Mouse (Mus musculus): ENCODE data around the gene Olfr287.

Olfr287 gene

DNA sequence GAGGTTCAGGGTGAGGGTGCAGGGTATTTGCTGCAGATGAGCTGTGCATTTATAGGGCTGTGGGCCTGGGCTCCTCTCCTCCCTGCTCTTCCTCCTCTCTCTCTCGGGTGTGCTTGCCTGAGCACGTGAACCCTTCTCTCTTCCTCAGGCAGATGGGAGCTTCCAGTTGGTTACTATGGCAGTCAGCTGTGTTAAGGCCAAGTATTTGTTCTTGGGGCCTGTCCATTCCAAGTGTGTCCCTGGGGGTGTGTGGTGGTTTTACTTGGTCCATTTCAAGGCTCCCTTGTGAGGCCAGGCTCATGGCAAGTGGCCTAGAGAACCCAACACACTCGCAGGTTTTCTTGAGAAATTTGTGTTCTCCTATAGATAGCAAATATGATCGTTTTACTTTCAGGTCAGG is at the start of gene Olfr287, which contains the start of gene Gm44579:
Gene Olfr287 (minus strand): TSS at position 180 of the 400 bp plus-strand sequence.
Gene Gm44579 (minus strand): TSS at position 101 of the 400 bp plus-strand sequence.
- no peak for DNase-seq

DNA sequence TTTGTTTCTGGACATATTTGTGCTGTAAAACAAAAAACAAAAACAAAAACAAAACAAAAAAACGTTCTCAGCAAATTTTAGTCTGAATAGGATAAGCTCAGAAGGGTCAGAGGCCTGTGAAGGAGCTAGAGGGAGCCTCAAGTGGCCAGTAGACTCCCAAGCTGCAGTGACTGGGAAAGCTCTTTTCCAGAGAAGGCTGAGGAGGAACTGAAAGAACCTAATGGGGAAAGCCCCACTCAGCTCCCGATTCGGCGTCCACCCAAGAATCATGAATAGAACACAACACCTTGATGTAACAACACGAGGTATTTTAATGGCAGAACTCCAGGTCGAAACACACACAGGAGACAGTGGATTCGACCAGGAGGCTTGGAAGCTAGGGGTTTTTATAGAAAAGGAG is 36.9 kb upstream of the Olfr287 start:
- DNase-seq = no peak

- DNase-seq = no peak
These were observed 36.3 kb upstream of the Olfr287 start, which contains the start of gene H1fnt for GRCm38 (mm10) chr15:98257193-98257592. Gene H1fnt, minus strand, starts transcription at chr15:98257293.

DNA sequence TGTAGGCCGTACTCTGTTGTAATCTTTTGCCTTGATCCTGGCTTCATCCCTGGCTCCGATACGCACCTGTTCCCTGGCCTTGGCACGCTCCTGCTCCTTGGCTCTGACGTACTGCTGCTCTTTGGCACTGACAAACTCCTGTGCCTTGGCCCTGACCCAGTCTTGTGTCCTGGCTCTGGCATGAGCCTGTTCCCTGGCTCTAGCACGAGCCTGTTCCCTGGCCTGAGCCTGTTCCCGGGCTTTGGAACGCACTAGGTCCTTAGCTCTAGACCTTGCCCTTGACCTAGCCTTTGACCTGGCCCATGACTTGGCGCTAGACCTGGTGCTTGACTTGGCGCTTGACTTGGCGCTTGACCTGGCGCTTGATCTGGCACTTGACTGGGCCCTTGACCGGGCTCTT is 35.4 kb upstream of the Olfr287 start:
- DNase-seq = no peak

DNA sequence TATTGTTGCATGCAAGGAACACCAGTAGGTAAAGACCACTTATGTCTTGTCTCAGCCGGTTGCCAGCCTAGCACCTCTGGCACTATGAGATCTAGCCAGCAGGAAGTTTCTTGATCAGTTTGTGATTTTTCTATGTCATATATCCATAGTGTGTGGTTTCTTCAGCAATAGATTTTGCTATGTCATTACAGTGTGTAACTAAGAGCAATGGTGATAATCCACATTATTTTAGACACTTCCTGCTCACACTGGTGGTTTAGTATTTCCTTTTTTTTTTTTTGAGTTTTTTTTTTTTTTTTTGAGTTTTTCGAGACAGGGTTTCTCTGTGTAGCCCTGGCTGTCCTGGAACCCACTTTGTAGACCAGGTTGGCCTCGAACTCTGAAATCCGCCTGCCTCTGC is 14.6 kb upstream of the Olfr287 start:
- no peak for DNase-seq

GRCm38 (mm10) chr15:98234350-98234749 is 13.5 kb upstream of the Olfr287 start, which contains the start of gene Olfr286:
Gene Olfr286, minus strand, starts transcription at chr15:98234450.
- DNase-seq = no peak

DNA sequence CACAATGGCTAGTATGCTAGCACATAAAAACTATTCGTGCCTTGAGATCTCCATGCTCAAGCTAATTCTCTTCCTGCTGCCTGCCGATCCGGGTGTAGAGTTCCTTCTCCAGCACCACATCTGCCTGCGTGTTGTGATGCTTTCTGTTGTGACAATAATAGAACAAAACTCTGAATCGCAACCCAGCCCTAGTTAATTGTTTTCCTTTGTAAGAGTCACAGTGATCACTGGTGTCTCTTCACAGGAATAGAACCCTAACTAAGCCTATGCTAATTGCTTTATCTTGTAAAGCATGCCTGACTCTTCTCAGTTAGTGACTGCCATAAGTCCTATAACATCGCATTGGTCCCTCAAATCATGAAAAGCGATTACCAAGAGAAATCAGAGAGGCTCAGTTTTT is 5.2 kb upstream of the Olfr287 start:
- no peak for DNase-seq

DNA sequence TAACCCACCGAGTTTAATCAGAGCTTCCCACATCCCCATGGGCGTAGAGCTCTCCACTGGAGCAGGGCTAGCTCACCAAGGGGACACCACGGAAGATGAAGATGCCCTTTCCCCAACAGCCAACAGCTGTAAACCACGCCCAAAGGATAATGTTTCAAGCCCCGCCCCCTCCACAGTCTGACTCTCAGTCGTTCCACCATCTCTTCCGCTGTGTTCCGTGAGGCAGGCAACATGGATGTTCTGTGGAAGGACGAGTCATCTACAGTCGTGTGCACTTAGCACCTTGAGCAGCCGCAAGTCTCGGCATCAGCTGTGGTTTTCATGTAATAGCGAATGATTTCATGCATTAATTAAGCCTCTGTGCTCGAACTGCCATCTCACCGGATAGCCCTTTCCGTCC is 4.8 kb upstream of the Olfr287 start:
- no peak for DNase-seq

- no peak for DNase-seq
These were observed 1.5 kb upstream of the Olfr287 start for GRCm38 (mm10) chr15:98222377-98222776.

DNA sequence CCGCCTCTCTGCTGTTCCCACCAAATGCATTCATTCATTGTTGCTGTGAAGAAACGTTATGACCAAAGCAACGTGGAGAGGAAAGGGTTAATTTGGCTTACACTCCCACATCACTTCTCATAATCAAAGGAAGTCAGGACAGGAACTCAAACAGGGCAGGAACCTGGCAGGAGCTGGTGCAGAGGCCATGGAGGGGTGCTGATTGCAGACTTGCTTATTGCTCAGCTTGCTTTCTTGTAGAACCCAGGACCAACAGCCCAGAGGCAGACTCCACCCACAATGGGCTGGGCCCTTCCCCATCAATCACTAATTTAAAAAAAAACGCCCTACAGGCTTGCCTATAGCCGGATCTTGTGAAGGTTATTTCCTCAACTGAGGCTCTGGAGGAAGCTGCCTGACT is 6.7 kb downstream of the Olfr287 start:
- DNase-seq = peak; percentile 7

DNA sequence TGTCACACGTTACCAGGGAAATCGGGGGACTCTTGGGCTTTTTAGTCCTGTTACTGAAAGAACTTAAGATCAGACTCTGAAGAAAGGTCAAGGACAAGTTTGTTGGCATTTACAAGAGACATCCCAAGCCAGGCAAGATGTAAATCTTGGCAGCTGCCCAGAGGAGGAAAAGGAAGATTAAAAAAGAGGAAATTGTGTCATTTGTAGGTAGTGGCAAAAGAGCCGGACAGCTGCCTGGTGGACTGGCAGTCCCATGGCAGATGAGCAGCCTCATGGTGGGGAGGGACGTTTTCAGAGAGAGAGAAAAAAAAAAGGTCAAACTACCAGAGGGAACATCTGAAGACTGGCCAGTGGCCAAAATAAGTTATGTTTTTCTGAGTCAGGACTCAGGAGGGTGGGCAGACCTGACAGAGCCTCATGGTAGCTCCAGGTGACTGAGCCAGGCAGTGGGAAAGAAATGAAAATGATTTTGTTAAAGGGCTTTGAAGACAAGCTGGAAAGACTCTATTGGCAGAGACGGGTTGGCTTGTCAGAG is 7.5 kb downstream of the Olfr287 start:
- peak; percentile 19 for DNase-seq

- no peak for DNase-seq
These were observed 11.2 kb downstream of the Olfr287 start for GRCm38 (mm10) chr15:98209676-98210075.

DNA sequence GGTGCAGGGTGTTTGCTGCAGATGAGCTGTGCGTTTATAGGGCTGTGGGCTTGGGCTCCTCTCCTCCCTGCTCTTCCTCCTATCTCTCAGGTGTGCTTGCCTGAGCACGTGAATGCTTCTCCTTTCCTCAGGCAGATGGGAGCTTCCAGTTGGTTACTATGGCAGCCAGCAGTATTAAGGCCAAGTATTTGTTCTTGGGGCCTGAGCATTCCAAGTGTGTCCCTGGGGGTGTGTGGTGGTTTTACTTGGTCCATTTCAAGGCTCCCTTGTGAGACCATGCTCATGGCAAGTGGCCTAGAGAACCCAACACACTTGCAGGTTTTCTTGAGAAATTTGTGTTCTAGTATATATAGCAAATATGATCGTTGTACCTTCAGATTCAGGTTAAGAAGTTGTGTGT is 25.4 kb downstream of the Olfr287 start, which contains the start of gene Olfr288:
Gene Olfr288 (minus strand): TSS at position 101 of the 400 bp plus-strand sequence.
- DNase-seq = no peak

- no peak for DNase-seq
These were observed 36.4 kb downstream of the Olfr287 start for GRCm38 (mm10) chr15:98184456-98184855.

DNA sequence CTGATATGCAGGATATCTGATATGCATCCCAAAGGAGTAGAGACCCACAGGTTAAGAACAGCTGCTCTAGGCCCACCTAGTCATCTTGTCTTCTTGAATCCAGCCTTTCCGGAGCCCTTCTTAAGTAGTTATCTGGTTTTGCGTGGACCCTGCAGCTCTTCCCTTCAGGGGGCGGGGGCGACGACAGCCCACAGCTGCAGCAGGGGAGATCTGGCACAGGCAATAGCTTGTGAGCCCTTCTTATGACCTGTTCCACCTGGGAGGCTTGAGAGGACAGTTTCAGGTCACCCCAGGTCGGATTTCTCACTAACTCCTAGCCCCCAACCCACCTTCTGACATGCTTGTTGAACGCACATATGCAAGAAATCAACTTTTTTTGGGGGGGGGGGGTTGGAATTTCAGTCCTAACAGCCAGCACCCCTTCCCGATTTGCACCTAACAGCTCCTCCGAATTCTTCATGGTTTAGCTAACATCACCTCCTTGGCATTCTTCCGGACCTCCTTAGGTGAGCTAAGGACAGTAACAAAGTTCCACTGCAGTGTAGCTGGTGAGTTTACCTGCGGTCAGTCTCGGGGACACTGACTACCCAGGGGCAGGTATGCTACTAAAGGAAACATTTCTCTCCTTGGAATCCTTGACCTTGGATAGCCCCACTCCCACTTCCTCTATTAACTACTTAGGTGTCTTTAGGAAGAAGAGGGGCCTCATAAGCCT is 38.8 kb downstream of the Olfr287 start:
- DNase-seq = no peak

DNA sequence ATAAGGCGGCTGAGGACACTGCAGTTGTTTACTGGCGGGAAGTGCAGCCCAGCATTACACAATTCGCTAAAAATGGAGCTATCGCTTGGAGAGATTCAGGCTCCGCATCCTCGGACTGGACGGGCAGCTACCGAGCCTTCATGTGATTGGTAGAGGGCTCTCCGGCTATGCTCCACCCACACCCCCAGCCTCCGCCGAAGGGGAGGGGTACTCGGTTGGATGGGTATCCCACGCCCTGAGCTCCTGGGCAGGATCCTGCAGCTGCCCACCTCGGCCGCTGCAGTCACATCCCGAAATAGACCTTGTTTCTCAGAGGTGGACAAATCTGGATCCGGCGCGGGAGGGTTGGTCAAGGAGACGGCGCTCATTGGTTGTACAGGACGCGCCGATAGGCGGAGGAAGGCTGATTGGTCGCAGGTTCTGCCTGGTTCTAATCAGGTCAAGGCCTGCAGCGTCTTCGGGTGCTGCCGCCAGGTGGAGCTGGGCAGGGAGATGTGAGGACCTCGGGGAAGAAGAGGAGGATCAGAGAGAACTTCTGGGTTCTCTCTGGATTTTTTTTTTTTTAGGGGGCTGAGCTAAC is 39.6 kb downstream of the Olfr287 start:
- peak; percentile 91 for DNase-seq

GRCm38 (mm10) chr15:98180567-98181131 is 40.2 kb downstream of the Olfr287 start:
- no peak for DNase-seq

DNA sequence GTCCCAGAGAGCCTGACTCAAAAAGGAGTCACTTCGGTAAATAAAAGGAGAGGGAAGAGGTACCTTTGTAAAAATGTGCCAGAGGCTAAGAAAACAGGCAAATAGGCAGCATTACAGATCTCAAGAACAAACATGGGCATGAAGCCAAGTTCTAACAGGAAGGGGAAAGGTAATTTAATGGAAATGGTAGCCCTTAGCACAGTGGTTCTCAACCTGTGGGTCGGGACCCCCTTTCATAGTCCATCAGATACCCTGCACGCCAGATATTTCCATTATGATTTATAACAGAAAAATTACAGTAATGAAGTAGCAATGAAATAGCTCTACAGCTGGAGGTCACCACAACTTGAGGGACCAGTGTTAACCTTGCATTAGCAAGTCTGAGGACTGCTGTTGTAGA is 43.5 kb downstream of the Olfr287 start:
- no peak for DNase-seq

DNA sequence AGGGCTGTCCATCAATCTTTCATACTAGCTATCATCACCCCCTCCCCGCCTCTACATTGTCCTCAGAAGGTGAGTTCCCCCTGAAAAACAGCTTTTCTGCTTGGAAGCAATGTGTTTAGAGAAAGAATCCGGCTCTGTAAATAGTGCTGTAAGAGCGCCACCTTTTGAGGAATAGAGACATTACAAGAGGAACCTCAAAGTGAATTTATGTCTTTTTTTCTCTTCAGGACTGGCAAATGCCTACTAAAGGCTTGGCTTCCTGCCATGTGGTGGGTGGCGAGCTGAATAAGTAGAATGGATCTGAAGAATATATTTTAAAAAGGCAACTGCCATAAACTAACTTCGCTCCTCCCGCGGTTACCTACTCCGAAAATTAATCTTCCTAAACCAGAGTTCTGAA is 47.0 kb downstream of the Olfr287 start:
- DNase-seq = peak; percentile 34

GRCm38 (mm10) chr15:98172113-98172512 is 48.7 kb downstream of the Olfr287 start:
- DNase-seq = no peak

DNA sequence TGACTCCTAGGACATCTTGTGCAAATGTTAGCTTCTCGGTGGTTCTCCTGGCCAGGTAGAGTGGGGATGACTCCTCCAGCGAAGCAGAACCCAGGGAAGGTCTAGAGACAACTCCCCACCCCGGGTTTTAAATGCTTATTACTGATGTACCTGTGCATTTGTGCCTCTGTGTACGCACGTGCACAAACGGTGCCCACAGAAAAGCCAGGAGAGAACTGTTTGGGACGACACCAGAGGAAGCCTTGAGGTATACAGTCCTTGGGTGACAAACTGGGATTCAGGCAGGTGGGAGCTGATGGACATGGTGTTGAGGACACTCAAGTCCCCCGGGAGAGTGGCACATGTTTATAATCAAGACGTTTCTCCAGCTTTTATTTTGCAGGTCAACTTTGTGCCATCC is 49.9 kb downstream of the Olfr287 start:
- DNase-seq = no peak

DNA sequence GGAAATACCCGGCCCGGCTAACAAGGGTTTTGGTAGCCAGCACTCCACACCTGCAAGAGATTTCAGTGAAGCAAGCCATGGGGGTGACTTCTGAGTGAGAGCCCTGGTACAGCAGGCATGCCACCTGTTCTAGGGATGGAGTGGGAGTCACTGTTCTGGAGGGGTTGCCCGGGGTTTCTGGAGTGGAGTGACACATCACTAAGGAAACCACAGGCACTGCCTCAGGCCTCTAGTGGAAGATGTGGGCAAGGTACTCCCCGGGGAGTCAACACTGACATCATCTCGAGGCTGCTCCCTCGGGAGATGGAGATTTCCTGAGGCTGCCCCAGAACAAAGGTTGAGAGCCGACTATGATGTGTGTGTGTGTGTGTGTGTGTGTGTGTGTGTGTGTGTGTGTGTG is 50.5 kb downstream of the Olfr287 start:
- DNase-seq = no peak

DNA sequence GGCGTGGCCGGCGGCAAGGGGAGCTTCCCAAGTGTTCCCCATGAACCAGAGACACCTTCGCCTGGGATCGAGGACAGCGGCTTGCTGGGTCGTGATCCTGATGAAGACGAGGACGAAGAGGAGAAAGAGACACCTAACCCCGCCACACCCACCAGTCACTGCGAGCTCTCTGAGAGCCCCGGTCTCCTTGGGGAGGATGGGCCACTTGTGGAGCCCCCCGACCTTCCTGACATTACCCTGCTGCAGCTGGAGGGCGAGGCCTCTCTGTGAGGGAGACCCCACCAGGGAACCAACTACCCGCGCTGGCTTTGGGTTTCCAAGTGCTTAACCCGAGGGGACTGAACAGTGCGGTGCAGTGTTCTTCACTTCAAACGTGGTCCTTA is 52.2 kb downstream of the Olfr287 start:
- DNase-seq = no peak
